Mouse (Mus musculus): ENCODE results near the gene Maff.

DNA sequence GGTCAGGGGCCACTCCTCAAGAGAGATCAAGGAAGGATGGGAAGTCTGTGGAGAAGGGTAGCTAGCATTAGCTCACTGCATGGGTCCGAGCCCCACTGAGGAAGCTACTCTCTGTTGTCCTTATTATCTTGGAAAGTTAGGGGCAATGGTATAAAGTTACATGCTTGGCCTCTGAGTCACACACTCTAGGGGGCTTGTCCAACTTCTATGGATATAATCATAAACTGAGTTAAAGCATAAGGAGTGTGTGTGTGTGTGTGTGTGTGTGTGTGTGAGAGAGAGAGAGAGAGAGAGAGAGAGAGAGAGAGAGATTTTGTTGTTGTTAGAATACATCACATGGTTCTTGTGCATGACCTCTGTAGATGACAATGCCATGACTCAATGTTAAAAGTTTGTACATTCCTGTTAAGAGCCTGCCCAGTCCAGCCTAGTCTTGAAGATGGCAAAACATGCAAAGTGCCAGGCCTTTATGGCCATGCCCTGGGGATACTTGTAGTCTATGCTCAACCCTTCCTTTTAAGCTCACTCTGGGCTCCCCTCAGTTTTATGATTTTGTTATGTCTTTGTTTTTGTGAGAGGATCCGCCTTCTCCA, 46.8 kb upstream of the Maff start:
- TF ChIP-seq CTCF (IDR thresholded peaks at IDR 0.05; ENCODE audit: extremely low read depth, insufficient read depth, insufficient read length, insufficient replicate concordance) (no peak), POLR2A (IDR thresholded peaks at IDR 0.05; ENCODE audit: low read depth, low read length) (no peak)
